Mouse (Mus musculus): ENCODE measurements at regions not wholly inside any gene's neighbourhood (a gene's known extent, or its start where the extent isn't known, plus 50 kb on each side); places are given as distances from the start of the nearest gene placed in this dataset.
"Not testable (repeated sequence)": the region's sequence is repeated elsewhere in the genome, so short reads cannot be mapped to it uniquely, and the experiment has no call there.

- not testable (repeated sequence) for DNase-seq (ENCODE audit: low spot score)
Measured at GRCm38 (mm10) chr13:52325647-52326046, 205.4 kb downstream of the Diras2 start.

- peak; percentile 20 for DNase-seq (ENCODE audit: low spot score)
Measured at GRCm38 (mm10) chr13:52327734-52328133, 203.3 kb downstream of the Diras2 start.

DNA sequence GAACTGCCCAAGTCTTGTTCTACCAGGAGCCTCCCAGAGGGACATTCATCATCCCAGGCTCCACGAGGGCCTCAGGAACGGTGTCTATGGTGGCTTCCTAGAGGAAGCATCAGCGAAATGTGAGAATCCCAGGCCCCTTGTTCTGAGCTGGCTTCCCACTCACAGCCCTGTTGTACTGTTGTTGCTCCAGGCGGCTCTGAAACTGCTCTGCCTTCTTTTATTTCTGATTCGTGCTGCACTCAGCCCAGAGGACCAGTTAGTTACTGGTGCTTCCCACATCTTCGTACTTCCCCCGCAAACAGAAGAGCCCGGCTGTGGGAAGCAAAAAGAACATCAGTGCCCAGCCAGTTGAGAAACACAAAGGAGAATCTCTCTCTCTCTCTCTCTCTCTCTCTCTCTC lies 202.3 kb downstream of the Diras2 start:
- DNase-seq (ENCODE audit: low spot score) = no peak

DNA sequence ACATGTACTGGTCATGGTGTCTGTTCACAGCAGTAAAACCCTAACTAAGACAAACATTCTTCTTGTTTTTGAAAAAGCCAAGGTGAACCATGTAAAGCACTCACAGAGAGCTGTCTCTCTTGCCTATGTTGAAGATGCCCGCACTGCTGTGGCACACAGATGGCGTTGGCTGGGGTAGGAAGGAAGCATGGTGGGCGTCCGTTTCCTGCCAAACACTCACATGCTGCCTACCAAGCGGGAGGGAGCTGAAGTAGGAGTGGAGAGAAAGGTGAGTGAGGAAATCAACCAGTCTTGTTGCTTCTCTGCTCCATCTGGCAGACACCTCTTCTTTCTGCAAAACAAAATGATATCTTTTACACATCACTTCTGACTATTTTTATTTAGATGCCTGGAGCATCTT lies 200.0 kb downstream of the Diras2 start:
- peak; percentile 29 for DNase-seq (ENCODE audit: low spot score)

DNA sequence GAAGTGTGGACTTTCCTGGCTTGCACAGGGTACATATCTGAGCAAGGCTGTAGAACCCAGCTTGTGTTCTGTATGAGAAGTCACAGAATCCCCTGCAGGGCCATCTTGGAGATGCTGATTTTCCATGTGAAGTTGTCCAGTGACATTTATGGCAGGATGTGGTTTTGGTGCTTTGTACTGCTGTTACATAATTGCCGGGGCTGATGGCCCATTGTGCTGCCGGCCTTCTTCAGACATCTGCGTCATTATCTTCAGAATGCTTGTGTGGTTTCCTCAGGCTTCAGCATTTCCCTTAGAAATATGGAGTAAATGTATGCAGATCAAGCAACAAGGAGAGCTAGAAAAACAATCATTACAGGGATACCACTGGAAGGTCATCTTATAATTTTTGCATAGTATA lies 196.1 kb downstream of the Diras2 start:
- DNase-seq (ENCODE audit: low spot score) = no peak

DNA sequence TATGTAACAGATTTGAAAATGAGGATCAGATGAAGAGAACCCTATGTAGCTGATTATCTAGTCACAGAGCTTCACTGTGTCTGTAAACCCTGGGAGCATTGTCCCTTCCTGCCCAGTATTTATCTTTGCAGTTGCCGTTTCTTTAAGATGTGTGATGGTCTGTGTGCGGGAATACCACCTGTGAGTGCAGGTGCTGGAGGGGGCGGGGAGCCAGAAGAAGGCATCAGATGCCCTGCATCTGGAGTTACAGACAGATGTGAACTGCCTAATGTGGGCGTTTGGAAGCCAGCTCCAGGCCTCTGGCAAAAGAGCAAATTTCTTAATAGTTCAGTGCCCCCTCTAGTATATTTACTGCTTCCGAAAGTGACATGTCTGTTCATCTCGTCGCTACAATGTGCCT lies 193.1 kb downstream of the Diras2 start:
- DNase-seq (ENCODE audit: low spot score) = no peak

- DNase-seq (ENCODE audit: low spot score) = no peak
Measured at GRCm38 (mm10) chr13:52339156-52339555, 191.9 kb downstream of the Diras2 start.

GRCm38 (mm10) chr13:52341981-52342380 lies 189.1 kb downstream of the Diras2 start:
- no peak for DNase-seq (ENCODE audit: low spot score)

DNA sequence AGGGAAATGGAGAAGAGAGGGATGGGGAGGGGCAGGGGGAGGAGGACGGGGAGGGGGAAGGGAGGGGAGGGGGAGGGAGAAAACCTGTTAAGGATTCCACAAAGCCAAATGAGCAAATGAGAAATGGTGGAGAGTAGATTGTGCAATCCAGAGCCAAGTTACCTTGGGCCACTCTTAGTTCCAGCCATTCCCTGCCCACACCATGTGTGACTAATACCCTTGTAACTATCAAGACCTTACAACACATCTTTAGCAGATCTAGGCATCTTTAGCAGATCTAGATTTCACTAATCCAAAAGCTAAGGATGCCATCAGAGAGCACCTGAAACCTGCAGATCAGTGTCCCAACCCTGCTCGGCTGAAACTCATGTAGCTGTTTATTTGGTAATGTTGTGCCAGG lies 186.7 kb downstream of the Diras2 start:
- no peak for DNase-seq (ENCODE audit: low spot score)

DNA sequence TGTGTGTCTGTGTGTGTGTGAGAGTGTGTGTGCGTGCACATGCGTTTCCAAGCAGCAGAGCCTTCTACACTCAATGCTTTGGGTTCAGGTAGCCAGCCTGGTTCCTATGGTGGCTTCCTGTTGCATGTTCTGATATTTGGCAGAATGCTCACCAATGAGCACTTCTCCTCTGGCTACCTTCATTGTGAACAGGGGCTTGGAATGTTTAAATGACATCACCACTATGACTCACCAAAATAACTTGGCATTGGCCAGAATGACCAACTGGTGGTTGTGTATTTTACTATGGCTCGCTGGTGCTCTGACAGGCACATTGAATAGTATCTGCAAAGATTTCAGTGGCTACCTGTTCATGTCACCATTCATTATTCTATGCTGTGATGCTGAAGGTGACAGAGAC lies 186.2 kb downstream of the Diras2 start:
- DNase-seq (ENCODE audit: low spot score) = no peak

DNA sequence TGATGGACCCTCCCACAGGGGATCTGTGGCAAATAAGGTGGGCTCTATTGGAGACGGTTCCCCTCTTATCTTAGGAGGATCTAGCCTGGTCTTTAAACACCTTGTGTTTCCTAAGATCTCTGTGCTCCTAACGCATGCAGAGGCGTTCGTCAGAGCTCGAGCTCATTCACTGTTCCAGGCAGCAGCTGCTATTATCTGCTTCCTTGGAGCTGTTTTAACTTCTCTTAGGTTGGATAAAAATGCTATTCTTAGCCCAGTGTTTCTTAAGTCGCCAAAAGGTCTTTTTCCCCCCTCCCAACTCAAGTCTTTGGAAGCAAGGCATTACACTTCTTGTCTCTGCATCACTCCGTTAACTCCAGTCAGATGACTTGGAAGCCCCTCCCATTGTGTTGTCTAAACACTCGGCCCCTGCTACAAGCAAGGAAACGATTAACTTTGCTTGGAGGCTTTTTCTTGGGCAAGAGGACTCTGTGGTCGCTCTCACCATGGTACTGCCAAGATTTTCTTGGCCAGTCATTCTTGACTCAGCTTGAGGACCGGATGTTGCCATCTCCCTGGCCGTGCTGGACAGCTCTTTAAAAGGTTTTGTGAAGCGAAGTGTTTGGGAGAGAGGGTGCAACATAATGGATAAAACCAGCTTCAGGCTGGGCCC lies 185.6 kb downstream of the Diras2 start:
- DNase-seq (ENCODE audit: low spot score) = no peak

DNA sequence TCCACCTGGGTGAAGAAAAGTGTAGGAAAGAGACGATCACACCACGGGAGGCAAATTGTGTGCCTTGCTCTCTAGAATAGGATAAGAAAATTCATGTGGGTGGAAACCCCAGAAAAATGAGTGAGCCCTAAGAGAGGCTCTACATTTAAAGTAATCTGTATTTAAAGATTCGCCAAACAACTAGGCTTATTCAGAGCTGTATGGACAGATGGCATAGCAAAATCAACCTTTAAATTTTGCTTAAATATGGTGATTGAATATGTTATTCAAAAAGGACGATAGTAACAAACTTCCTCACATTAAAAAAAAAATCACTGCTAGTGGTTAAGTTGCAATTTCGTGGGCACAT lies 185.1 kb downstream of the Diras2 start:
- DNase-seq (ENCODE audit: low spot score) = no peak

GRCm38 (mm10) chr13:52347631-52348030 lies 183.4 kb downstream of the Diras2 start:
- no peak for DNase-seq (ENCODE audit: low spot score)

- no peak for DNase-seq (ENCODE audit: low spot score)
Measured at GRCm38 (mm10) chr13:52349606-52350005, 181.5 kb downstream of the Diras2 start.

DNA sequence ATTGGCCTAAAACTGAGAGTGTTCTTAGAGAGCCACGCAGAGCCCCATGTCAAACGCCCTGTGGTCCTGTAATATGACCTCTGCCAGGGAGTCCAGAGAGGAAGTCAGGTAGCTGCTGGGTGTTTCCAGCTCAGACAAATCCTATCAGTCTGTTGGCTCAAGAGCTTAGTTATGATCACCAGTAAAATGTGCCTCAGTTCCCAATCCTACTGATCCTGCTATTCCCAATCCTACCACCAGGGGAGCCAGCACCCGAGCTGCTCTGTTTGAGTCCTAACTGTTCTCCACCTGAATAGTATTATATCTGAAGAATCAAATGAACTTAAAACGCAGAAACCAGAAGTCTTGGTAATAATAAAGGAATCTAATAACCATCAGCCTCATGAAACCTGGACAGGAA lies 178.5 kb downstream of the Diras2 start:
- peak; percentile 49 for DNase-seq (ENCODE audit: low spot score)

- no peak for DNase-seq (ENCODE audit: low spot score)
Measured at GRCm38 (mm10) chr13:52353437-52353836, 177.6 kb downstream of the Diras2 start.

DNA sequence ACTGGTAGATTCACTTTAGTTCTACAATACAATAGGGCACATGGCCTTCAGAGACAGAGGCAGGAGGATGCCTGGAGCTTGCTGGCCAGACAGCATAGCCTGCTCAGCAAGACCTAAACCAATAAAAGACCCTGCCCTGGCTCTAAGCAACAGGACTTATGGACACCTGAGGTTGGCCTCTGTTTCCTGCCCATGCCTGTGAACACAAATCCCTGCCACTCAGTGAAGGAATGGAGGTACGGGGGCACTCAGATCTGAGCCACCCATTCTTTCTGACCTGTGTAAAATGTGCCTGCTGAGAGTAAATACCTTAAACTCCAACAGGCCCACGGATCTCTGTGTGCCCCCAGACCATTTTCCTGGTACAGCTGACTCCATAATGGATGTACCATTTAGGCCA lies 177.1 kb downstream of the Diras2 start:
- DNase-seq (ENCODE audit: low spot score) = no peak

GRCm38 (mm10) chr13:52355921-52356320 lies 175.2 kb downstream of the Diras2 start:
- DNase-seq (ENCODE audit: low spot score) = not testable (repeated sequence)

- DNase-seq (ENCODE audit: low spot score) = not testable (repeated sequence)
Measured at GRCm38 (mm10) chr13:52359332-52359731, 171.7 kb downstream of the Diras2 start.

DNA sequence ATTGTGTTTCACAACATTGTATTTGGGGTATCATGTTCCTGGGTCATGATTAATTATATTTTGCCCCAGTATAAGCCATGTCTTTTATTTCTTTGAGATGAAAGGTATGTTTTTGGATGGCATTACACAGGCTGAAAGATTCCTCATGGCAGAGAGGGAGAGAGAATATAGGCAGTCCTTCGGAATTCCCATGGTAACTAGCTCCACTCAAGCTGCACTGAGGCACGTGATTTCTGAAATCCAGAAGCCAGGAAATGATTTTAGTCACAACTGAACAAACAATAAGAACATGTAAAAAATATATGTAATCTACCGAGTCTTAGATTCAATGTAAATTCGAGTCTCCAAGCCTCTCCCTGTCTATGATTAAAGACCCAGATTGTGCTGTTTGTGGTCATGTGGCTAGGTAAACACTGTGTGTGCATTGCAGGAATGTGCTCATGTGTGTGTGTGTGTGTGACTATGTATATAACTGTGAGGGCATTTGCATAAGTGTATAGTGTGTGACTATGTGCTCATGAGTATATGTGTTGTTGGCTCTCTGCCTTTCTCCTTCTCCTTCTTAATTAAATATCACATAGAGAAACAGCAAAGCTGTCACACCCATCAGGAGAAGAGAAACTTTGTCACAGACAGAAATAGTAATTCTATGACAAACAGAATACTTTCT lies 169.8 kb downstream of the Diras2 start:
- no peak for DNase-seq (ENCODE audit: low spot score)

DNA sequence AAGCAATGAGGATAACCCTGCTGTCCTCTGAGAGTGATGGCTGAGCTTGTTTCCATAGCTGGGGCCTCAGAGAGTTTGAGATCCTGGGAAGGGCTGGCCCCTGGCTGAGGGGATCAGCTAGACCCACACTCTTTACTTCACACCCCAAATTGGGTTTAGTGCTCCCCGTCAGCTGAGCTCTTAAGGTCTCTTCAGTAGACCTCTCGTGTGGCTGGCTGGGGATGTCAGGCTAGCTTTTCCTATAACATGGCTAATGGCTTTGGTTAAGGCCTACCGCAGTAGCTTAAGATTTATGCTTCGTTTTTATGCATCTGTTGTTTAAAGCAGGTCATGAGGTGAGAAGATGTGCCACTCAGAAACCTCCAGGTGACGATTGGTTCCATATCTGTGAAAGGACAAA lies 168.8 kb downstream of the Diras2 start:
- DNase-seq (ENCODE audit: low spot score) = no peak

DNA sequence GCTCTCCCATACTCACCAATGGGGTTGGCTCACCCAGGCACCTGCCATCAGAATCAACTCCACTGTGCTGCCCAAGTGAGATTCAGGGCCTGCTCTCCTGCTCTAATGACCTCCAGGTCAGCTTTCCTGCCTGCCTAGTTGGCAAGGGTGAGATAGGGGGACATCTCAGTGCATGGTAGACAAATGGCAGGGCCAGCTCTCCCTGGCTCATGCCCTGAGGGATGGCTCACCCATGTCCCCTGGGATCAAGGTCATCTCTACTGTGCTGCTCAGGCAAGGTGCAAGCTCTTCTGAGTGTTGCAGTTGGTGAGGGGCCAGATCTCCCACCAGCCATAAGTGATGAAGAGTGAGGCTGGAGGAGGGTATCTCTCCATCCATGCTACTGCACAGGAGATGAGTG lies 161.2 kb downstream of the Diras2 start:
- no peak for DNase-seq (ENCODE audit: low spot score)

DNA sequence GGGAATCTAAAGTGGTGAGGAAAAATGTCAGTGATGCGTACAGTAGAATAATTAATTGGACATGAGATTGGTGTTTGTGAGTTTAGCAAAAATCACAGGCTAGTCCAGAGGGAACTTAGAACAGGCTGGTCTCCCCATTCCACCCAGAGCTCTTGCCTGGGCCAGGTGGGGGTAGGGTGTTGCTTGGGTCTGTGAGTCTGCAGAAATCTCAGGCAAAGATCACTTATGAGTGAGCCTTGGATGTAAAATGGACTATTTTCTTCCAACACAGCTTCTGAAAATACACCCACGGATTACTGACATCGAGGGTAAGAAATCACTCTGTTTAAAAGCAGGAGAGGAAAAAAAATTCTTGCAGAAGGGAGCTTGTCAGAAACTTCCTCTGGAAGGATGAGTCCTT lies 159.1 kb downstream of the Diras2 start:
- no peak for DNase-seq (ENCODE audit: low spot score)

DNA sequence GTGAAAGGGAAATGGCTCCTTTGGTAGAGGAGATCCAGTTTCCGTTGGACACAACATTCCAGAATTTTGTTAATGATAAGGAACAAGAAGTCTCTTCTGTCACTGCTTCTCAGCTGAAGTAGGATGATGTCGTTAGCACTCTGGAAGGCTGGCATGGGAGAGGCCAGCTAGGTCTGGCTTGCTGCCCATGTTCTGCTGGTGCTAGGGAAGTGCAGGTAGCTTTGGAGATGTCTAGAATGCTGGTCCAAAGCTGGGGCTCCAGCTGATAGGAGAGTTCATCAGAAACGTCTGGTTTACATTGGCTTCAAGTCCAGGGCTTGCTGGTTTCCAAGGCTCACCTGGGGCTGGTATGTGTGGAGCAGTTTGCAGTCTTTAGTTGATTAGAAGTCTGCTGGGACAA lies 156.3 kb downstream of the Diras2 start:
- no peak for DNase-seq (ENCODE audit: low spot score)

Measured in testis, postnatal 10 days (tissue).